ENCODE assay signal across 8 mouse cellular contexts in the genomic region with DNA sequence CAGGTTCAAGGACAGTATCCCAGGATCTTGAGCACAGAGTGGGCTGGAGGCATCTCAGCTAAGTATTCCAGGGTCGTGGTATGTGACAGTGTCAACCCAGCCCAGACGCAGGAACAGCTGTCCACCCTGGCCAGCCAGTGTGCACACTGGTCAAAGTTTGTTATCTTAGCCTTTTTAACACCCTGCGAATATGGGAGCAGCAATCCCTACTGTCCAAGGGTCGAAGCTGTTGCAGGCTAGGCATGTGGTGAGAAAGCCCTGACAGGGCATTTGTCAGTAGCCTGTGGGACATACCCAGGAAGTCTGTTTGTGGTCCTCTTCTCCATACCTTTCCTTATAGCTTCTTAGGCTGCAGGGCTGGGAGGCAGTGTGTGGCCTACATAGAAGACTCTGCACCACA. TPM values are rescaled to one million over a fixed set of nuclear protein-coding genes. Genes with fewer than 3 reads are reported as not detected.
DNase-seq lines count a peak whose midpoint lies in the region; ATAC-seq and TF ChIP-seq lines count a peak whose summit lies in the region.

No protein-coding gene starts in this region.

- no peak for DNase-seq in gastrocnemius, adult 2 months
- no peak for DNase-seq in gastrocnemius, postnatal 25 days
- no peak for DNase-seq in neural tube, embryonic 10.5 days (ENCODE audit: extremely low spot score, low spot score)
- DNase-seq in kidney, postnatal 14 days, result peak; percentile 75
- no peak for DNase-seq in stomach, postnatal 0 days (ENCODE audit: low spot score)
- no peak for DNase-seq in urinary bladder, postnatal 4 days (ENCODE audit: low spot score in 2 of 2)
- no peak for DNase-seq in left cerebral cortex, postnatal 10 days (ENCODE audit: extremely low spot score in 1 of 2, low spot score in 2 of 2)

- H3K9me3 ChIP-seq in neural tube, embryonic 13.5 days, result no peaks in the 10 kb centered on the region
- H3K9me3 ChIP-seq in stomach, postnatal 0 days (ENCODE audit: control insufficient read depth, low read length), result no peaks in the 10 kb centered on the region

- no peak for TF ChIP-seq CTCF in gastrocnemius, adult 2 months (IDR thresholded peaks at IDR 0.05)
- no peak for TF ChIP-seq CTCF in stomach, postnatal 0 days (IDR thresholded peaks at IDR 0.05; ENCODE audit: low read depth)

- peaks cover 39% of the 10 kb centered on the region for H3K4me1 ChIP-seq in neural tube, embryonic 13.5 days (replicated peaks)
- peaks cover 8% of the 10 kb centered on the region; the same call in 1 of the 2 replicates for H3K4me1 ChIP-seq in stomach, postnatal 0 days (replicated peaks; ENCODE audit: control insufficient read depth, insufficient read depth)

- ATAC-seq in neural tube, embryonic 13.5 days (ENCODE audit: low read depth), result no peak
- ATAC-seq in stomach, postnatal 0 days (ENCODE audit: low FRiP score, low TSS enrichment), result peak; percentile 10

- no peak overlapping the region for H3K4me2 ChIP-seq in neural tube, embryonic 13.5 days
- H3K4me2 ChIP-seq in stomach, postnatal 0 days (replicated peaks; ENCODE audit: low read depth), result no peak overlapping the region

- H3K27ac ChIP-seq in gastrocnemius, adult 2 months, result peak overlapping the region; percentile 89
- H3K27ac ChIP-seq in neural tube, embryonic 13.5 days (replicated peaks), result peak overlapping the region; percentile 68
- peak overlapping the region; percentile 81 for H3K27ac ChIP-seq in stomach, postnatal 0 days (replicated peaks)

- intact Hi-C loops in gastrocnemius, adult 2 months (cut with DNase I), result loop anchor here (5.0 kb wide), 1 partner anchor 38 kb away; no protein-coding TSS in a partner anchor
- intact Hi-C loops in left cerebral cortex, postnatal 10 days (cut with DNase I), result no loop called here

- no peaks in the 10 kb centered on the region for H3K27me3 ChIP-seq in neural tube, embryonic 13.5 days
- H3K27me3 ChIP-seq in stomach, postnatal 0 days (ENCODE audit: control insufficient read depth, insufficient read depth, low read length), result no peaks in the 10 kb centered on the region

- H3K9ac ChIP-seq in neural tube, embryonic 13.5 days, result no peak overlapping the region
- H3K9ac ChIP-seq in stomach, postnatal 0 days (ENCODE audit: low read length), result 0 out of 2 replicates have a peak overlapping the region, but pooled peaks have one; percentile 13

- peak overlapping the region; percentile 51 for H3K4me3 ChIP-seq in gastrocnemius, adult 2 months
- H3K4me3 ChIP-seq in neural tube, embryonic 13.5 days, result no peak overlapping the region
- H3K4me3 ChIP-seq in stomach, postnatal 0 days (ENCODE audit: low read depth, low read length), result no peak overlapping the region

- 75% methylated on average over 4 of the region's 4 CpGs for WGBS in neural tube, embryonic 13.5 days
- WGBS in stomach, postnatal 0 days, result 42% methylated on average over 4 of the region's 4 CpGs

- no peak for TF ChIP-seq EP300 in stomach, postnatal 0 days (optimal IDR thresholded peaks at IDR 0.05)

- H3K36me3 ChIP-seq in neural tube, embryonic 13.5 days, result peaks cover 15% of the 10 kb centered on the region; the same call in 1 of the 2 replicates
- no peaks in the 10 kb centered on the region for H3K36me3 ChIP-seq in stomach, postnatal 0 days (ENCODE audit: control insufficient read depth, insufficient read depth, low read length)

RNA-seq across cellular contexts. Expression of a gene that starts 22.1 kb away (rescaled TPM):
- total RNA-seq in gastrocnemius, adult 2 months (2021), result 10 to 100 TPM; 73.0 to 89.6 TPM
- total RNA-seq in gastrocnemius, postnatal 25 days (2021), result 10 to 100 TPM; 49.2 to 82.2 TPM
- 32.5 and 36.8 TPM in 2 replicates for polyA plus RNA-seq in neural tube, embryonic 13.5 days (2015; fragmentation: Nextera tagmentation; extraction: Ambion mirVana)
- 27.7 and 33.1 TPM in 2 replicates for polyA plus RNA-seq in stomach, postnatal 0 days (2015; fragmentation: Nextera tagmentation; extraction: Ambion mirVana)
- 10 to 100 TPM; 23.2 TPM for total RNA-seq in left cerebral cortex, postnatal 10 days (2021)

RNA-seq across cellular contexts. Expression of a gene that starts 22.8 kb away (rescaled TPM):
- 10 to 100 TPM; 40.3 to 60.3 TPM for total RNA-seq in gastrocnemius, adult 2 months (2021)
- 10 to 100 TPM; 52.0 to 61.0 TPM for total RNA-seq in gastrocnemius, postnatal 25 days (2021)
- polyA plus RNA-seq in neural tube, embryonic 13.5 days (2015; fragmentation: Nextera tagmentation; extraction: Ambion mirVana), result 91.0 and 92.7 TPM in 2 replicates
- 64.2 and 65.5 TPM in 2 replicates for polyA plus RNA-seq in stomach, postnatal 0 days (2015; fragmentation: Nextera tagmentation; extraction: Ambion mirVana)
- total RNA-seq in left cerebral cortex, postnatal 10 days (2021), result 100 to 1,000 TPM; 170 to 171 TPM
